Mouse (Mus musculus): Measurements from ENCODE around the gene Saysd1. TPM values are rescaled to one million over a fixed set of nuclear protein-coding genes. Genes with fewer than 3 reads are reported as not detected.
A peak's percentile ranks its signal among the peaks of the same experiment; 100 is the strongest.

The Saysd1 gene
- polyA plus RNA-seq, 1 experiment from 2014 or later, result 11.2 TPM

- Histone ChIP-seq H3K4me3 (ENCODE audit: low read length) (no peak overlapping the region), H3K4me1 (ENCODE audit: control insufficient read depth, insufficient read depth, low read length) (no peaks in the 10 kb centered on the region), H3K27ac (ENCODE audit: low read depth, low read length) (no peak overlapping the region), H3K36me3 (ENCODE audit: control insufficient read depth, insufficient read depth, low read length) (no peaks in the 10 kb centered on the region), H3K4me2 (replicated peaks; ENCODE audit: low read depth, low read length) (no peak overlapping the region), H3K9ac (ENCODE audit: low read depth, low read length) (no peak overlapping the region), H3K27me3 (ENCODE audit: control insufficient read depth, insufficient read depth, low read length) (no peaks in the 10 kb centered on the region), H3K9me3 (ENCODE audit: control insufficient read depth, low read length) (no peaks in the 10 kb centered on the region)
- 79% methylated on average over 15 of the region's 15 CpGs for WGBS
- no peak for ATAC-seq (ENCODE audit: low FRiP score, low TSS enrichment)
These were observed 10.8 kb downstream of the Saysd1 start for GRCm38 (mm10) chr14:20127406-20128087.

- peaks cover 13% of the 10 kb centered on the region; the same call in 1 of the 2 replicates for H3K4me1 ChIP-seq (ENCODE audit: control insufficient read depth, insufficient read depth, low read length)
- no peak overlapping the region for H3K4me2 ChIP-seq (replicated peaks; ENCODE audit: low read depth, low read length)
- no peaks in the 10 kb centered on the region for H3K9me3 ChIP-seq (ENCODE audit: control insufficient read depth, low read length)
- no peak overlapping the region for H3K27ac ChIP-seq (ENCODE audit: low read depth, low read length)
- H3K36me3 ChIP-seq (ENCODE audit: control insufficient read depth, insufficient read depth, low read length), result no peaks in the 10 kb centered on the region
- H3K9ac ChIP-seq (ENCODE audit: low read depth, low read length), result no peak overlapping the region
- no peak overlapping the region for H3K4me3 ChIP-seq (ENCODE audit: low read length)
- WGBS, result 70% methylated on average over 5 of the region's 5 CpGs
- H3K27me3 ChIP-seq (ENCODE audit: control insufficient read depth, insufficient read depth, low read length), result no peaks in the 10 kb centered on the region
- ATAC-seq (ENCODE audit: low FRiP score, low TSS enrichment), result no peak
These were observed 17.5 kb downstream of the Saysd1 start for GRCm38 (mm10) chr14:20120868-20121267.

GRCm38 (mm10) chr14:20120012-20120411, 18.3 kb downstream of the Saysd1 start:
- no peaks in the 10 kb centered on the region for H3K27me3 ChIP-seq (ENCODE audit: control insufficient read depth, insufficient read depth, low read length)
- no peak overlapping the region for H3K4me2 ChIP-seq (replicated peaks; ENCODE audit: low read depth, low read length)
- WGBS, result 93% methylated on average over 11 of the region's 11 CpGs
- H3K4me1 ChIP-seq (ENCODE audit: control insufficient read depth, insufficient read depth, low read length), result peaks cover 13% of the 10 kb centered on the region; the same call in 1 of the 2 replicates
- no peak for ATAC-seq (ENCODE audit: low FRiP score, low TSS enrichment)
- no peak overlapping the region for H3K27ac ChIP-seq (ENCODE audit: low read depth, low read length)
- H3K4me3 ChIP-seq (ENCODE audit: low read length), result no peak overlapping the region
- H3K36me3 ChIP-seq (ENCODE audit: control insufficient read depth, insufficient read depth, low read length), result no peaks in the 10 kb centered on the region
- H3K9me3 ChIP-seq (ENCODE audit: control insufficient read depth, low read length), result no peaks in the 10 kb centered on the region
- H3K9ac ChIP-seq (ENCODE audit: low read depth, low read length), result no peak overlapping the region

GRCm38 (mm10) chr14:20116149-20116605, 22.2 kb downstream of the Saysd1 start:
- ATAC-seq (ENCODE audit: low FRiP score, low TSS enrichment), result peak; percentile 66
- 0 out of 2 replicates have a peak, but pooled peaks cover 4% of the 10 kb centered on the region for H3K9me3 ChIP-seq (ENCODE audit: control insufficient read depth, low read length)
- no peaks in the 10 kb centered on the region for H3K36me3 ChIP-seq (ENCODE audit: control insufficient read depth, insufficient read depth, low read length)
- no peaks in the 10 kb centered on the region for H3K27me3 ChIP-seq (ENCODE audit: control insufficient read depth, insufficient read depth, low read length)
- no peak overlapping the region for H3K4me2 ChIP-seq (replicated peaks; ENCODE audit: low read depth, low read length)
- 17% methylated on average over 9 of the region's 9 CpGs for WGBS
- peaks cover 17% of the 10 kb centered on the region for H3K4me1 ChIP-seq (ENCODE audit: control insufficient read depth, insufficient read depth, low read length)
- H3K9ac ChIP-seq (ENCODE audit: low read depth, low read length), result no peak overlapping the region
- no peak overlapping the region for H3K4me3 ChIP-seq (ENCODE audit: low read length)
- H3K27ac ChIP-seq (ENCODE audit: low read depth, low read length), result no peak overlapping the region

- H3K9me3 ChIP-seq (ENCODE audit: control insufficient read depth, low read length), result 0 out of 2 replicates have a peak, but pooled peaks cover 4% of the 10 kb centered on the region
- H3K36me3 ChIP-seq (ENCODE audit: control insufficient read depth, insufficient read depth, low read length), result no peaks in the 10 kb centered on the region
- peaks cover 17% of the 10 kb centered on the region for H3K4me1 ChIP-seq (ENCODE audit: control insufficient read depth, insufficient read depth, low read length)
- H3K9ac ChIP-seq (ENCODE audit: low read depth, low read length), result no peak overlapping the region
- 82% methylated on average over 6 of the region's 6 CpGs for WGBS
- H3K4me3 ChIP-seq (ENCODE audit: low read length), result no peak overlapping the region
- no peak overlapping the region for H3K27ac ChIP-seq (ENCODE audit: low read depth, low read length)
- H3K27me3 ChIP-seq (ENCODE audit: control insufficient read depth, insufficient read depth, low read length), result no peaks in the 10 kb centered on the region
- H3K4me2 ChIP-seq (replicated peaks; ENCODE audit: low read depth, low read length), result no peak overlapping the region
- ATAC-seq (ENCODE audit: low FRiP score, low TSS enrichment), result no peak
These were observed 23.4 kb downstream of the Saysd1 start for GRCm38 (mm10) chr14:20114951-20115350.

GRCm38 (mm10) chr14:20113964-20114363, 24.4 kb downstream of the Saysd1 start:
- Histone ChIP-seq H3K4me2 (replicated peaks; ENCODE audit: low read depth, low read length) (no peak overlapping the region), H3K4me1 (ENCODE audit: control insufficient read depth, insufficient read depth, low read length) (peaks cover 17% of the 10 kb centered on the region), H3K9ac (ENCODE audit: low read depth, low read length) (no peak overlapping the region), H3K36me3 (ENCODE audit: control insufficient read depth, insufficient read depth, low read length) (no peaks in the 10 kb centered on the region), H3K9me3 (ENCODE audit: control insufficient read depth, low read length) (0 out of 2 replicates have a peak, but pooled peaks cover 4% of the 10 kb centered on the region), H3K27me3 (ENCODE audit: control insufficient read depth, insufficient read depth, low read length) (no peaks in the 10 kb centered on the region), H3K4me3 (ENCODE audit: low read length) (no peak overlapping the region), H3K27ac (ENCODE audit: low read depth, low read length) (no peak overlapping the region)
- 8% methylated on average over 6 of the region's 6 CpGs for WGBS
- peak; percentile 51; the same call in 1 of the 2 replicates for ATAC-seq (ENCODE audit: low FRiP score, low TSS enrichment)

GRCm38 (mm10) chr14:20113189-20113961, 25.0 kb downstream of the Saysd1 start:
- ATAC-seq (ENCODE audit: low FRiP score, low TSS enrichment), result peak; percentile 41
- no peaks in the 10 kb centered on the region for H3K36me3 ChIP-seq (ENCODE audit: control insufficient read depth, insufficient read depth, low read length)
- H3K9ac ChIP-seq (ENCODE audit: low read depth, low read length), result no peak overlapping the region

GRCm38 (mm10) chr14:20112218-20112617, 26.1 kb downstream of the Saysd1 start:
- Histone ChIP-seq H3K4me2 (replicated peaks; ENCODE audit: low read depth, low read length) (no peak overlapping the region), H3K27me3 (ENCODE audit: control insufficient read depth, insufficient read depth, low read length) (no peaks in the 10 kb centered on the region), H3K4me1 (ENCODE audit: control insufficient read depth, insufficient read depth, low read length) (peaks cover 15% of the 10 kb centered on the region), H3K36me3 (ENCODE audit: control insufficient read depth, insufficient read depth, low read length) (no peaks in the 10 kb centered on the region), H3K27ac (ENCODE audit: low read depth, low read length) (no peak overlapping the region), H3K4me3 (ENCODE audit: low read length) (no peak overlapping the region), H3K9me3 (ENCODE audit: control insufficient read depth, low read length) (0 out of 2 replicates have a peak, but pooled peaks cover 4% of the 10 kb centered on the region), H3K9ac (ENCODE audit: low read depth, low read length) (no peak overlapping the region)
- WGBS, result 71% methylated on average over 3 of the region's 3 CpGs
- ATAC-seq (ENCODE audit: low FRiP score, low TSS enrichment), result no peak

More at GRCm38 (mm10) chr14:20113189-20113961, 25.0 kb downstream of the Saysd1 start:
- Histone ChIP-seq H3K27ac (ENCODE audit: low read depth, low read length) (no peak overlapping the region), H3K4me1 (ENCODE audit: control insufficient read depth, insufficient read depth, low read length) (peaks cover 17% of the 10 kb centered on the region), H3K4me3 (ENCODE audit: low read length) (no peak overlapping the region), H3K27me3 (ENCODE audit: control insufficient read depth, insufficient read depth, low read length) (no peaks in the 10 kb centered on the region), H3K9me3 (ENCODE audit: control insufficient read depth, low read length) (0 out of 2 replicates have a peak, but pooled peaks cover 4% of the 10 kb centered on the region), H3K4me2 (replicated peaks; ENCODE audit: low read depth, low read length) (no peak overlapping the region)
- WGBS, result 30% methylated on average over 7 of the region's 7 CpGs

GRCm38 (mm10) chr14:20110945-20111344, 27.4 kb downstream of the Saysd1 start:
- Histone ChIP-seq H3K9me3 (ENCODE audit: control insufficient read depth, low read length) (0 out of 2 replicates have a peak, but pooled peaks cover 4% of the 10 kb centered on the region), H3K9ac (ENCODE audit: low read depth, low read length) (no peak overlapping the region), H3K27ac (ENCODE audit: low read depth, low read length) (no peak overlapping the region), H3K4me3 (ENCODE audit: low read length) (no peak overlapping the region), H3K27me3 (ENCODE audit: control insufficient read depth, insufficient read depth, low read length) (no peaks in the 10 kb centered on the region), H3K4me2 (replicated peaks; ENCODE audit: low read depth, low read length) (no peak overlapping the region), H3K4me1 (ENCODE audit: control insufficient read depth, insufficient read depth, low read length) (peaks cover 5% of the 10 kb centered on the region; the same call in 1 of the 2 replicates), H3K36me3 (ENCODE audit: control insufficient read depth, insufficient read depth, low read length) (no peaks in the 10 kb centered on the region)
- no peak for ATAC-seq (ENCODE audit: low FRiP score, low TSS enrichment)
- WGBS, result 92% methylated on average over 1 of the region's 1 CpGs
